Mouse (Mus musculus) heart, postnatal 25 days (tissue): ENCODE results near the gene Nktr. TPM values are rescaled to one million over a fixed set of nuclear protein-coding genes. Genes with fewer than 3 reads are reported as not detected.
A peak's percentile ranks its signal among the peaks of the same experiment; 100 is the strongest.

Source experiments
- DNase-seq: peaks from one replicate; pipeline ENCODE4 v3.0.0; 2022; ENCODE audit warnings: low spot score
- intact Hi-C: fragments of 180-260 bp; cut with DNase I; formaldehyde crosslinking; loops from one replicate; pipeline ENCODE4 v1.15.1; 2025
- total RNA-seq, 2 experiments: library from RNA; stranded (reverse); gene quantifications; 2 replicates each; pipeline ENCODE4 v1.2.3; 2021

The Nktr gene
- total RNA-seq, 2 experiments from 2014 or later, result 29.1 to 38.1 TPM

DNA sequence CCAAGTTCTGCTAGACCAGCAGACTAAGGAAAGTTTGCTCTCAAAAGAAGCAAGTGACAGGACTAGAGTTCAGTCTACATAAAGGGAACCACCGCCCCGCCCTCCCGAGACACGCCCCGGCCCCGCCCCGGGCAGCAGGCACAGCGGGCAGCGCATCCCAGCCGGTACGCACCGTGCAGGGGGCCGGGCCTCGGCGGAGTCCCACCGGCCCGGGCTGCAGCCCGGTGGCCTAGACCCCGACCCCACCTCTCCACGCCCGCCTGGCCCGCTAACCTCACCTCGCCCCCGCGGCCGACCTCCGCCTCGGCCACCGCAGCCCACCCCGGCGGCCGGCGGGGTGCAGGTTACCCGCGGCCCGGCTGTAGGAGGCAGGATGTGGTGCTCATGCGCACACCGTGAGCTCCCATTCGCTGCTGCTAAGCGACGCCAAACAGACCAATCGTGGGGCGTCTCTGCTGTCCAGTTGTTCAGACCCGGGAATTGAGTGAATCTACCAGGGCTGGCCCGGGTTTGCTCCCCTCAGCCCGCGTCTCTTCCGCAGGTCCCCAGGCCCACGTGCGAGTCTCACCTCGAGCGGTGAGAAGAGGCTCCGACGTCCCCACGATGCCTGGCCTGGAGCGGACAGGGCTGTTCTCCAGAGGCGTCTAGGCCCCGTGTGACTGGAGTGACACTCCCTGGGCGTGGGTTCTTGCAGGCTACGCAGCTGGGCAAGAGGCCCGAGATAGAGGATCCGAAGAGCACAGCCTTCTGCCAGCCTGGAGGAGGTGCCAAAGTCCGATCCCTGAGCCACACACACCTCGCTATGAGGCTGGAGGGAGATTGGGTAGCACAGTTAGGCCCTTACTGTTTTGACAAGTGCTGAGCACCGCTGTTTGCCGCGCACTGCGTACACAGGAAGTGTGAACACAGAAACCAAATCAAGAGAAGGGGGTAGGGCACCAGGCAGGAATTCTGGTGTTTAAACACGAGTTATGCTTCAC, 14.0 kb upstream of the Nktr start, which contains the start of gene Sec22c:
Sec22c (minus strand) TSS at position 845 of the 980 bp plus-strand sequence.
- intact Hi-C loops, result no loop called here
- DNase-seq, result peak; percentile 92

DNA sequence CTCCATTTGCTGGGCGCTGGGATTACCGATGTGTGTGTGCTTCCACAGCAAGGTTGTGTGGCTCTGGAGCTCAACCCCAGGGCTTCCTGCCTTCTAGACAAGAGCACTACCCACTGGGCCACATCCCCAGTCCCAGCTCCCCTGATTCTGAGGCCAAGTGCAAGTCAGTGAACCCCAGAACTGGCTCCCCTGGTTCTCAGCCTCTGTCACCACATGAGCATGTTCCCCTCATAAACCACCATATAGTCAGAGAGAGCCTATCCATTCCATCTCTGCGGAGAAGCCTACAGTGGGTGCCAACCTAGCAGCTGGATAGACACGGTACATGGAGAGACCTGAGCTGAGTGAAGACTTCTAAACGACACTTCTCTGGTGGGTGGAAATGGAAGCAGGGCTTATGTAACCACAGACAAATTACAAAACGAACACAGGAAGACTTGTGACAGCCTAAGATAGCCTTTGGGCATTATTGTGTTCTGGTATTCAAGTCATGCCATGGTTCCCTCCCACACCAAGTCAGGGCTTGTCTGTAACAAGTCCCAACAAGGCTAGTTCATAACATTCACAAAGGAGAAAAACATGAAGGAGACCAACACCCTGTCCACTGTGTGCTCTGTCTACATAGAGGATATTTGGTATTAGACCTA, 12.8 kb upstream of the Nktr start:
- intact Hi-C loops, result no loop called here

GRCm38 (mm10) chr9:121707801-121708200, 11.2 kb upstream of the Nktr start:
- no peak for DNase-seq
- intact Hi-C loops, result no loop called here

More for the DNA sequence above, 12.8 kb upstream of the Nktr start:
- no peak for DNase-seq

GRCm38 (mm10) chr9:121708506-121709486, 10.2 kb upstream of the Nktr start:
- no peak for DNase-seq
- intact Hi-C loops, result no loop called here

- peak; percentile 94 for DNase-seq
- intact Hi-C loops, result no loop called here
Measured at GRCm38 (mm10) chr9:121709898-121710583, 8.9 kb upstream of the Nktr start, which contains the start of gene Ss18l2. TSS of gene Ss18l2 (plus strand) at chr9:121710329.

- intact Hi-C loops, result no loop called here
- no peak for DNase-seq
Measured at GRCm38 (mm10) chr9:121710584-121710975, 8.4 kb upstream of the Nktr start.

DNA sequence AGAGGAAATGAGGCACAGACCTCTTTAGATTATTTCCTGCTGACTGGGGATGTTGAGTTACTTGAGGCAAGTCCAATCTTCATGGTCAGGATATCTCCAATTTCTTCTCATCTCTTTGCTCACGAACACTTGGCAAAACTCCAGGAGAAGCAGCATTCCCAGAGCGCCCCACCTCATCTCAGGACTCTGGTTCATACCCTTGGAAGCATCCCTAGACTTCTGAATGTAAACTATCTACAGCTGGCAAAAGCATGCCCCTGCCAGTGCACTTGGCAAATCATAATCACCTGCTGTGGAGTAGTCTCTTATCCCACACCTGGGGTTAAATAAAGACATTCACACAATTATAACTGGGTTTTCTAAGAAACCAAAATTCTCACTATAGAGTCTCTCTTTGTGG, 1.9 kb upstream of the Nktr start:
- intact Hi-C loops, result no loop called here

DNA sequence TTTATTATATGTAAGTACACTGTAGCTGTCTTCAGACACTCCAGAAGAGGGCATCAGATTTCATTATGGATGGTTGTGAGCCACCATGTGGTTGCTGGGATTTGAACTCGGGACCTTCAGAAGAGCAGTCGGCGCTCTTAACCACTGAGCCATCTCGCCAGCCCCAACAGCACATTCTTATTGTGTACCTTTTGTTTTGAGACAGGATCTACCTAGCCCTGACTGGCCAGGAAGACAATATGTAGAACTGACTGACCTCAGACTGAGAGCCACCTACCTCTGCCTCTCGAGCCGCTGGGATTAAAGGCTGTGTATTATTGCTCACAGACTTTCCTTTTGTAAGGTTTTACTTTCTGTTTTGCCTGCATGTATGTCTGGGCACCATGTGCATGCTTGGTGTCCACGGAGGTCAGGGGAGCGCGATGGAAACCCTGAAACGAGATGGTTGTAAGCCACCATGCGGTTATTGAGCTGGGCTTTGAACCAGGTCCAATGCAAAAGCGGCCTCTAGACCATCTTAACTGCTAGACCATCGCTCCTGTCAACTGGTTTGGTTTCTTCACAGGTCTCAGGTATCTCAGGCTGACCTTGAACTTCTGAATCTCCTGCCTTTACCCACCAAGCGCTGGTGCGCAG, 781 bp upstream of the Nktr start:
- intact Hi-C loops, result no loop called here
- no peak for DNase-seq

More for the DNA sequence above, 1.9 kb upstream of the Nktr start:
- no peak for DNase-seq

DNA sequence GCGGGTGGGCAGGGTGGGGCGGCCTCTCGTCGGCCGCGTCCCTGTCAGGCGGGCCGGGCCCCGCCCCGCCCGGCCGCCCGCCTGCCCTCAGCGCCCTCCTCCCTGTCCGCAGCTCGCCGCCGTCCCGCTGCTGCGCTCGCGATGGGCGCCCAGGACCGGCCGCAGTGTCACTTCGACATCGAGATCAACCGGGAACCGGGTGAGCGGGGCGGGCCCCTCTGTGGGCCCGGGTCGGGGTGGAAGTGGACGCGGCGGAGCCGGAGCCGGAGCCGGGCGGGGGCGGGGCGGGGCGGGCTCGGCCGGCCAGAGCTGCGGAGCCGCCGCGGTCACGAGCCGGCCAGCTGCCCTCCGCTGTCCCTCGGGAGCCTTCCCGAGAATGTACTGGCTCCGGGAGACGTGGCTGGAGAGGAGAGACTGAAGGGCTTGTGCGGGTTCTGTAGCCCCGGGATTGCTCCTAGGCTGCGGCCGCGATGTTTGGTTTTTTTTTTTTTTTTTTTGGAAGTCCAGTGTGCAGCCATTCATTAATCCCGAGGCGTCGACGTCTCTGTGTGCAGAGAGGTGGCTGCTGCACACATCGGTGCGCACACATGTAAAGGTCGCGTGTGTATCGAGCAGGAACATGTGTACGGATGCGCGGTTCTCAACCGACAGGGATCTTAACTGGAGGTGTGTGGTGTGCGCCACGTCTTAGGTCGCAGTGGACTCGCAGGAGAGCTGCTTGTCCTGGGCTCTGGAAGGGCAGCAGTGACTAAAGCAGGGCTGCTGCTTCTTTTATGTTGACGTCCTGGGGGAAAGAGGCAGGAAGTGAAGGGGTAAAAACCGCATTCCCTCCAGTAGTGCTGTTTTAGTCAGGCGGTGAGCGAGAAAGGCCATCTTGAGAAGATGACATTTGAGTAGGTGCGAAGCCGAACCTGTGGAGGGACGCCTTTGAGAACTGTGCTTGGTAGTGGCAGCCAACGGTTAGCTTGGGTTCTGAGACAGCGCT, 670 bp downstream of the Nktr start:
- intact Hi-C loops, result no loop called here
- DNase-seq, result no peak

GRCm38 (mm10) chr9:121740490-121740889, 21.5 kb downstream of the Nktr start:
- DNase-seq, result no peak
- intact Hi-C loops, result no loop called here

DNA sequence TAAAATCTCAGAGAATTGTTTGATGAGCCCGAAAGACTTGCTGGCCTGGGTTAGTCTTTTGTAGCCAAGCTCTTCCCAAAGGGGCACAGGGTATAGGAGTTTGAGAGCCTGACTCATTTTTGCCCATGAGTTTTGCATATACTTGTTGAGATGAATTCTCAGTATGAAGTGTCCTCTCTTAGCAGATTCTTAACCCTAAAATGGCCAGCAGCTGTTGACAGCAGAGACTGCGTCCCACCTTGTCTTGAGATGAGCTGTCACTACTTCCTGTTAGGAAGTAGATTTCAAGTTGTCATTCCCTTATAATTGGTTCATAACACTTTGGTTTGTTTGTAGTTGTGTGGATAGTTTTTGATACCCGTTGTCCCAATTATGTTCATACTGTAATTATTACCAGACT, 22.2 kb downstream of the Nktr start:
- intact Hi-C loops, result no loop called here
- DNase-seq, result no peak

DNA sequence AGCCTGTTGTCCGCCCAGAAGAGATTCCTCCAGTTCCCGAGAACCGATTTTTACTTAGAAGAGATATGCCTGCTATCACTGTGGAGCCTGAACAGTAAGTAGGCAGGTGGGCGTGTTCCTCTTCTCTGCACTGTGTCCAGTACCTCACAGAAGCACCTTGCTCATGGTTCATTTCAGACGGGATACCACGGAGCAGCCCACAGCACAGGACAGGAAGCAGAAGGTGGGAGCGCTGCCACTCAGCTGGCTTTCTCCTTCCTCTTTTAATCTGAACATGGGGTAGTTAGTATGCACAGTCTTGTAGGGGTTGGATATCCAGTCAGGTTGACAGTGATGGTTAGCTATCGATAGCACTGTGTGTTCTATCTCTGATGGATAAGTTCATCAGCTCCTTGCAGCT, 25.1 kb downstream of the Nktr start:
- DNase-seq, result no peak
- intact Hi-C loops, result no loop called here

- no peak for DNase-seq
- intact Hi-C loops, result no loop called here
Measured at GRCm38 (mm10) chr9:121752774-121753173, 33.8 kb downstream of the Nktr start.

GRCm38 (mm10) chr9:121754624-121755023, 35.7 kb downstream of the Nktr start:
- intact Hi-C loops, result no loop called here
- DNase-seq, result no peak

DNA sequence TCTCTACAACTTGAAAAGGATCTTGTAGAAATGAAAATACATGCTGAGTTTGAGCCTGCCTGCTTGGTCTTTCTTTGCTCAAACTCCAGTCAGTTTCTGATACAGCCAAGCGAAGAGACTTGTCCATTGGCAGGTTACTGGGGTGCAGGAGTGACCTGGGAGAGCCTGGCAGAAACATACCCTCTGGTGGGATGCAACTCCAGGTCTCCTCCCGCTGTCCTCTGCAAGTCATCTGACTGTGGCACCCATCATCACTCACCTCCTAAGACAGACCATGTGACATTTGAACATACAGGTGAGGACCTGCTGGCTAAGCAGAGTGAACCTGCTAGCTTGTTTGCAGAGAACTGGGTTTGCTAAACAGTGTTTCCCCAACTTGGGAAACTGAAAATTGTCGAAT, 37.8 kb downstream of the Nktr start:
- DNase-seq, result no peak
- intact Hi-C loops, result no loop called here

- no peak for DNase-seq
- intact Hi-C loops, result no loop called here
Measured at GRCm38 (mm10) chr9:121757432-121757831, 38.5 kb downstream of the Nktr start.
